Comparison of ENCODE assay signal across 8 mouse cellular contexts in genomic region chr6:29860238-29860637, GRCm38 (mm10). TPM values are rescaled to one million over a fixed set of nuclear protein-coding genes. Genes with fewer than 3 reads are reported as not detected.
A peak's percentile ranks its signal among the peaks of the same experiment; 100 is the strongest.
DNase-seq lines count a peak whose midpoint lies in the region; ATAC-seq and TF ChIP-seq lines count a peak whose summit lies in the region.

No protein-coding gene starts in this region.

- peak; percentile 41 for TF ChIP-seq RAD21 in MEL (IDR thresholded peaks at IDR 0.05; ENCODE audit: low read depth, low read length)

- no peaks in the 10 kb centered on the region for H3K27me3 ChIP-seq in heart, embryonic 12.5 days (replicated peaks)
- H3K27me3 ChIP-seq in MEL (ENCODE audit: control insufficient read depth in 1 of 2, insufficient read depth in 2 of 2, low read length in 2 of 2) = no peaks in the 10 kb centered on the region
- no peaks in the 10 kb centered on the region for H3K27me3 ChIP-seq in liver, postnatal 0 days (ENCODE audit: insufficient read depth, low read length)

- no peak for TF ChIP-seq POLR2A in MEL (IDR thresholded peaks at IDR 0.05; ENCODE audit: control insufficient read depth in 1 of 2, insufficient read depth in 1 of 2, low read depth in 1 of 2, low read length in 2 of 2, poor library complexity in 1 of 2)

- H3K4me1 ChIP-seq in heart, embryonic 12.5 days (replicated peaks) = peaks cover 30% of the 10 kb centered on the region
- H3K4me1 ChIP-seq in MEL (ENCODE audit: control insufficient read depth in 1 of 2, insufficient read depth in 2 of 2, low read length in 2 of 2) = peaks cover 0 to 4% of the 10 kb centered on the region in 2 experiments; a peak in 2 of 4 replicates
- H3K4me1 ChIP-seq in liver, postnatal 0 days (ENCODE audit: insufficient read depth) = 0 out of 2 replicates have a peak, but pooled peaks cover 3% of the 10 kb centered on the region

- no peak overlapping the region for H3K4me3 ChIP-seq in heart, embryonic 12.5 days
- no peak overlapping the region for H3K4me3 ChIP-seq in MEL (ENCODE audit: control insufficient read depth in 1 of 2, insufficient read depth in 1 of 2, low read depth in 2 of 2, low read length in 2 of 2)
- no peak overlapping the region for H3K4me3 ChIP-seq in liver, postnatal 0 days (ENCODE audit: low read depth, low read length)

- no peaks in the 10 kb centered on the region for H3K9me3 ChIP-seq in heart, embryonic 12.5 days (replicated peaks)
- H3K9me3 ChIP-seq in MEL (replicated peaks; ENCODE audit: insufficient read depth, low read length) = no peaks in the 10 kb centered on the region
- no peaks in the 10 kb centered on the region for H3K9me3 ChIP-seq in liver, postnatal 0 days (ENCODE audit: low read length)

- 0 out of 2 replicates have a peak, but pooled peaks cover 3% of the 10 kb centered on the region for H3K36me3 ChIP-seq in heart, embryonic 12.5 days
- H3K36me3 ChIP-seq in MEL (ENCODE audit: control insufficient read depth in 1 of 2, insufficient read depth in 2 of 2, low read length in 2 of 2) = peaks cover 0 to 4% of the 10 kb centered on the region in 2 experiments; a peak in 2 of 4 replicates
- no peaks in the 10 kb centered on the region for H3K36me3 ChIP-seq in liver, postnatal 0 days (replicated peaks; ENCODE audit: insufficient read depth, low read length)

- no peak for TF ChIP-seq EP300 in MEL (IDR thresholded peaks at IDR 0.05; ENCODE audit: low read depth in 1 of 2, low read length in 2 of 2)
- TF ChIP-seq EP300 in liver, postnatal 0 days (IDR thresholded peaks at IDR 0.05; ENCODE audit: low read depth) = no peak

- no peak for DNase-seq in heart, postnatal 36 days
- DNase-seq in MEL (ENCODE audit: low read depth, low spot score) = peak; percentile 79
- DNase-seq in heart, postnatal 4 days = peak; percentile 19
- peak; percentile 37 for DNase-seq in liver, postnatal 0 days
- peak; percentile 63 for DNase-seq in thymus, postnatal 14 days
- DNase-seq in left cerebral cortex, adult 9 months (ENCODE audit: low spot score in 2 of 2) = no peak
- no peak for DNase-seq in adrenal gland, adult 2 months

- peak; percentile 85 for ATAC-seq in heart, embryonic 12.5 days (ENCODE audit: insufficient number of reproducible peaks, low FRiP score)
- peak; percentile 74 for ATAC-seq in liver, postnatal 0 days

- no peak overlapping the region for H3K27ac ChIP-seq in heart, embryonic 12.5 days (ENCODE audit: poor library complexity, severe bottlenecking)
- no peak overlapping the region for H3K27ac ChIP-seq in MEL (ENCODE audit: control insufficient read depth, low read depth, low read length)
- H3K27ac ChIP-seq in liver, postnatal 0 days (ENCODE audit: low read depth) = no peak overlapping the region

- 75% methylated on average over 3 of the region's 3 CpGs for WGBS in heart, embryonic 12.5 days
- WGBS in liver, postnatal 0 days (ENCODE audit: insufficient replicate concordance) = 90% methylated on average over 3 of the region's 3 CpGs

- no peak overlapping the region for H3K4me2 ChIP-seq in heart, embryonic 12.5 days
- no peak overlapping the region for H3K4me2 ChIP-seq in liver, postnatal 0 days (ENCODE audit: low read depth, low read length)

- H3K9ac ChIP-seq in heart, embryonic 12.5 days = no peak overlapping the region
- H3K9ac ChIP-seq in MEL (ENCODE audit: control insufficient read depth, low read depth, low read length, poor library complexity, severe bottlenecking) = no peak overlapping the region
- H3K9ac ChIP-seq in liver, postnatal 0 days (replicated peaks) = no peak overlapping the region

- no peaks in the 10 kb centered on the region for H3K79me2 ChIP-seq in MEL (ENCODE audit: control insufficient read depth, insufficient read depth, low read length, poor library complexity)

- peak; percentile 72 to 86 (median 81) for TF ChIP-seq CTCF in MEL (IDR thresholded peaks at IDR 0.05 in 2 of 3, conservative IDR thresholded peaks at IDR 0.05 in 1 of 3; ENCODE audit: control insufficient read depth in 1 of 3, insufficient read depth in 1 of 3, low read depth in 2 of 3, low read length in 3 of 3, poor library complexity in 1 of 3, severe bottlenecking in 1 of 3)
- TF ChIP-seq CTCF in liver, postnatal 0 days (IDR thresholded peaks at IDR 0.05; ENCODE audit: low read depth) = peak; percentile 84

- intact Hi-C loops in heart, postnatal 36 days (cut with DNase I) = no loop called here

TF ChIP-seq in MEL, 35 proteins besides CTCF, POLR2A, EP300 and RAD21:
- 0 out of 2 replicates have a peak, but pooled peaks have one; percentile 26 for TF ChIP-seq MYC (IDR thresholded peaks at IDR 0.05; ENCODE audit: low read depth, low read length)
- peak; percentile 32; the same call in 1 of the 2 replicates for TF ChIP-seq MXI1 (IDR thresholded peaks at IDR 0.05; ENCODE audit: low read depth, low read length)
- no peak for TF ChIP-seq MEF2A (IDR thresholded peaks at IDR 0.05; ENCODE audit: extremely low read depth, insufficient replicate concordance, low read depth, low read length, poor library complexity, severe bottlenecking)
- TF ChIP-seq ZC3H11A (IDR thresholded peaks at IDR 0.05; ENCODE audit: low read depth, low read length) = peak; percentile 11; the same call in 1 of the 2 replicates
- no peak for TF ChIP-seq ZNF384 (IDR thresholded peaks at IDR 0.05; ENCODE audit: low read depth, low read length)
- TF ChIP-seq SMC3 (IDR thresholded peaks at IDR 0.05; ENCODE audit: low read depth, low read length) = peak; percentile 67
- no peak for TF ChIP-seq MYB (IDR thresholded peaks at IDR 0.05; ENCODE audit: low read depth, low read length)
- no peak for TF ChIP-seq MAX (IDR thresholded peaks at IDR 0.05; ENCODE audit: low read length)
- TF ChIP-seq KAT2A (conservative IDR thresholded peaks at IDR 0.05; ENCODE audit: low read depth, low read length) = no peak
TF ChIP-seq in MEL: peak in this region for 4.

RNA-seq across cellular contexts. Expression of gene Strip2, which starts 56.6 kb away (rescaled TPM):
- 39.5 and 39.8 TPM in 2 replicates for polyA plus RNA-seq in heart, embryonic 12.5 days (2016; fragmentation: Nextera tagmentation; extraction: Ambion mirVana)
- total RNA-seq in heart, postnatal 36 days (2021) = 10 to 100 TPM; 50.0 to 53.1 TPM
- total RNA-seq in MEL (2012; rRNA removed) = 0.12 and 0.13 TPM in 2 replicates
- polyA plus RNA-seq in MEL (2012; ENCODE audit: insufficient read depth in 1 of 2, insufficient read length in 2 of 2, low read depth in 1 of 2, low replicate concordance in 2 of 2, missing spikeins in 1 of 2) = under 1 TPM in 1 of 2 experiments, not detected in 1; 0.39 TPM
- total RNA-seq in heart, postnatal 4 days (2021) = 10 to 100 TPM; 88.5 to 98.9 TPM
- polyA plus RNA-seq in liver, postnatal 0 days (2015; fragmentation: Nextera tagmentation; extraction: Ambion mirVana) = 0.20 and 0.23 TPM in 2 replicates
- total RNA-seq in adrenal gland, adult 2 months (2021) = 1 to 10 TPM; 1.1 to 1.7 TPM
- 0.22 and 0.31 TPM in 2 replicates for polyA plus RNA-seq in adrenal gland, adult 2 months (2012; rRNA removed)

Comparison
In these comparisons a context has a peak if more than half of its experiments do, and no peak if none do; other contexts are left out.
1. DNase-seq: peak in MEL (single experiment), heart, postnatal 4 days (single experiment), liver, postnatal 0 days (single experiment) and thymus, postnatal 14 days (single experiment); none in heart, postnatal 36 days (0 of 2), left cerebral cortex, adult 9 months (0 of 2) and adrenal gland, adult 2 months (single experiment).
2. RNA of gene Strip2, which starts 56.6 kb away (total RNA-seq): 88.5 to 98.9 TPM in heart, postnatal 4 days and 50.0 to 53.1 TPM in heart, postnatal 36 days; 1.1 to 1.7 TPM in adrenal gland, adult 2 months and 0.12 to 0.13 TPM in MEL; every median in the first group is over 10 times any median in the second.